7 mouse cellular contexts compared by ENCODE assay signal in genomic region chr13:64152241-64152669, GRCm38 (mm10). TPM values are rescaled to one million over a fixed set of nuclear protein-coding genes. Genes with fewer than 3 reads are reported as not detected.
DNase-seq lines count a peak whose midpoint lies in the region; ATAC-seq and TF ChIP-seq lines count a peak whose summit lies in the region.

No protein-coding gene starts in this region.

- peaks cover 14% of the 10 kb centered on the region for H3K4me1 ChIP-seq in intestine, embryonic 16.5 days (ENCODE audit: control insufficient read depth, insufficient read depth, low read length)
- no peaks in the 10 kb centered on the region for H3K4me1 ChIP-seq in limb, embryonic 11.5 days (ENCODE audit: control insufficient read depth, insufficient read depth, low read length)
- peaks cover 18% of the 10 kb centered on the region for H3K4me1 ChIP-seq in midbrain, embryonic 13.5 days (replicated peaks)
- H3K4me1 ChIP-seq in small intestine, adult 2 months (ENCODE audit: control insufficient read depth, insufficient read depth, insufficient read length, low read length) = no peaks in the 10 kb centered on the region

- no peaks in the 10 kb centered on the region for H3K27me3 ChIP-seq in intestine, embryonic 16.5 days (replicated peaks; ENCODE audit: control insufficient read depth, insufficient read depth, low read length)
- no peaks in the 10 kb centered on the region for H3K27me3 ChIP-seq in limb, embryonic 11.5 days (ENCODE audit: control insufficient read depth, insufficient read depth, low read length)
- peaks cover 8% of the 10 kb centered on the region; the same call in 1 of the 2 replicates for H3K27me3 ChIP-seq in midbrain, embryonic 13.5 days
- H3K27me3 ChIP-seq in small intestine, adult 2 months (ENCODE audit: control insufficient read depth, insufficient read depth, low read length) = no peaks in the 10 kb centered on the region

- peak; percentile 24 for ATAC-seq in intestine, embryonic 16.5 days
- ATAC-seq in limb, embryonic 11.5 days (ENCODE audit: insufficient number of reproducible peaks, low FRiP score, low TSS enrichment, low read depth) = peak; percentile 10
- ATAC-seq in midbrain, embryonic 13.5 days = peak; percentile 59

- WGBS in intestine, embryonic 16.5 days = under 1% methylated on average over 42 of the region's 42 CpGs
- WGBS in limb, embryonic 11.5 days = 1% methylated on average over 42 of the region's 42 CpGs
- WGBS in midbrain, embryonic 13.5 days = under 1% methylated on average over 40 of the region's 42 CpGs
- WGBS in small intestine, adult 2 months = under 1% methylated on average over 42 of the region's 42 CpGs

- TF ChIP-seq CTCF in small intestine, adult 2 months (IDR thresholded peaks at IDR 0.05; ENCODE audit: extremely low read depth, insufficient read length, insufficient replicate concordance, low read depth, low read length) = no peak

- peak overlapping the region; percentile 93 for H3K27ac ChIP-seq in intestine, embryonic 16.5 days (ENCODE audit: low read length)
- peak overlapping the region; percentile 80 for H3K27ac ChIP-seq in limb, embryonic 11.5 days (replicated peaks; ENCODE audit: low read depth, low read length)
- H3K27ac ChIP-seq in midbrain, embryonic 13.5 days = peak overlapping the region; percentile 67
- H3K27ac ChIP-seq in small intestine, adult 2 months (ENCODE audit: insufficient read depth, low read depth, low read length) = peak overlapping the region; percentile 9; the same call in 1 of the 2 replicates

- peak; percentile 85 to 88 for DNase-seq in adrenal gland, adult 18-20 months (ENCODE audit: low spot score in 2 of 2)
- peak; percentile 91 for DNase-seq in embryo, embryonic 10.5 days (ENCODE audit: low spot score)
- DNase-seq in gastrocnemius, postnatal 36 days = peak; percentile 71 to 79
- peak; percentile 91 for DNase-seq in limb, embryonic 11.5 days (ENCODE audit: low spot score)

- peak overlapping the region; percentile 92 for H3K4me3 ChIP-seq in intestine, embryonic 16.5 days (ENCODE audit: low read length)
- H3K4me3 ChIP-seq in limb, embryonic 11.5 days (ENCODE audit: low read depth, low read length) = peak overlapping the region; percentile 93
- H3K4me3 ChIP-seq in midbrain, embryonic 13.5 days (replicated peaks) = peak overlapping the region; percentile 89
- peak overlapping the region; percentile 90 for H3K4me3 ChIP-seq in small intestine, adult 2 months (ENCODE audit: low read depth, low read length)

- intact Hi-C loops in gastrocnemius, postnatal 36 days (cut with DNase I) = no loop called here

- H3K4me2 ChIP-seq in intestine, embryonic 16.5 days (ENCODE audit: low read depth, low read length) = peak overlapping the region; percentile 91
- peak overlapping the region; percentile 62 for H3K4me2 ChIP-seq in limb, embryonic 11.5 days (ENCODE audit: low read depth, severe bottlenecking)
- H3K4me2 ChIP-seq in midbrain, embryonic 13.5 days (replicated peaks) = peak overlapping the region; percentile 94

- no peaks in the 10 kb centered on the region for H3K36me3 ChIP-seq in intestine, embryonic 16.5 days (ENCODE audit: control insufficient read depth, insufficient read depth, low read length)
- no peaks in the 10 kb centered on the region for H3K36me3 ChIP-seq in limb, embryonic 11.5 days (ENCODE audit: control insufficient read depth, insufficient read depth, low read length)
- no peaks in the 10 kb centered on the region for H3K36me3 ChIP-seq in midbrain, embryonic 13.5 days
- H3K36me3 ChIP-seq in small intestine, adult 2 months (ENCODE audit: control insufficient read depth, insufficient read depth, low read length) = no peaks in the 10 kb centered on the region

- no peak for TF ChIP-seq POLR2A in small intestine, adult 2 months (IDR thresholded peaks at IDR 0.05; ENCODE audit: low read depth, low read length)

- no peaks in the 10 kb centered on the region for H3K9me3 ChIP-seq in intestine, embryonic 16.5 days (ENCODE audit: control insufficient read depth, low read length)
- H3K9me3 ChIP-seq in limb, embryonic 11.5 days (ENCODE audit: control insufficient read depth, low read length) = no peaks in the 10 kb centered on the region
- no peaks in the 10 kb centered on the region for H3K9me3 ChIP-seq in midbrain, embryonic 13.5 days

- peak overlapping the region; percentile 85 for H3K9ac ChIP-seq in intestine, embryonic 16.5 days (ENCODE audit: low read depth, low read length)
- H3K9ac ChIP-seq in limb, embryonic 11.5 days (ENCODE audit: low read length) = peak overlapping the region; percentile 62
- H3K9ac ChIP-seq in midbrain, embryonic 13.5 days (replicated peaks) = peak overlapping the region; percentile 78

RNA-seq across cellular contexts. Expression of gene Zfp367, which starts 0.7 kb away (rescaled TPM):
- total RNA-seq in adrenal gland, adult 18-20 months (2021) = 10 to 100 TPM; 20.9 to 23.5 TPM
- 10 to 100 TPM; 19.6 to 22.3 TPM for total RNA-seq in gastrocnemius, postnatal 36 days (2021)
- 12.8 and 13.4 TPM in 2 replicates for polyA plus RNA-seq in intestine, embryonic 16.5 days (2015; fragmentation: Nextera tagmentation; extraction: Ambion mirVana)
- polyA plus RNA-seq in limb, embryonic 11.5 days (2014; fragmentation: Nextera tagmentation; extraction: Ambion mirVana) = 15.1 and 15.3 TPM in 2 replicates
- polyA plus RNA-seq in midbrain, embryonic 13.5 days (2015; fragmentation: Nextera tagmentation; extraction: Ambion mirVana) = 7.8 and 8.0 TPM in 2 replicates
- 1.8 and 3.0 TPM in 2 replicates for polyA plus RNA-seq in small intestine, adult 2 months (2012; rRNA removed)

RNA-seq across cellular contexts. Expression of gene Habp4, which starts 9.4 kb away (rescaled TPM):
- 10 to 100 TPM; 28.5 to 30.2 TPM for total RNA-seq in adrenal gland, adult 18-20 months (2021)
- 10 to 100 TPM; 21.2 to 24.2 TPM for total RNA-seq in gastrocnemius, postnatal 36 days (2021)
- 11.9 TPM in 2 replicates for polyA plus RNA-seq in intestine, embryonic 16.5 days (2015; fragmentation: Nextera tagmentation; extraction: Ambion mirVana)
- 24.2 and 24.4 TPM in 2 replicates for polyA plus RNA-seq in limb, embryonic 11.5 days (2014; fragmentation: Nextera tagmentation; extraction: Ambion mirVana)
- 19.7 and 25.1 TPM in 2 replicates for polyA plus RNA-seq in midbrain, embryonic 13.5 days (2015; fragmentation: Nextera tagmentation; extraction: Ambion mirVana)
- 6.5 and 8.7 TPM in 2 replicates for polyA plus RNA-seq in small intestine, adult 2 months (2012; rRNA removed)

RNA-seq across cellular contexts. Expression of gene Slc35d2, which starts 23.1 kb away (rescaled TPM):
- total RNA-seq in adrenal gland, adult 18-20 months (2021) = 1 to 10 TPM; 4.3 to 7.7 TPM
- under 1 TPM; 0.30 to 0.46 TPM for total RNA-seq in gastrocnemius, postnatal 36 days (2021)
- 5.5 and 6.8 TPM in 2 replicates for polyA plus RNA-seq in intestine, embryonic 16.5 days (2015; fragmentation: Nextera tagmentation; extraction: Ambion mirVana)
- 3.3 and 4.5 TPM in 2 replicates for polyA plus RNA-seq in limb, embryonic 11.5 days (2014; fragmentation: Nextera tagmentation; extraction: Ambion mirVana)
- polyA plus RNA-seq in midbrain, embryonic 13.5 days (2015; fragmentation: Nextera tagmentation; extraction: Ambion mirVana) = 1.4 and 2.2 TPM in 2 replicates
- 3.9 and 7.1 TPM in 2 replicates for polyA plus RNA-seq in small intestine, adult 2 months (2012; rRNA removed)

Comparison
In these comparisons a context has a peak if more than half of its experiments do, and no peak if none do; other contexts are left out.
1. Peak in every context shown above with its lines: DNase-seq, ATAC-seq, H3K4me3 ChIP-seq and H3K27ac ChIP-seq.
2. H3K27ac ChIP-seq: peak in every context shown above with its lines; median percentile 93 in intestine, embryonic 16.5 days; 80 in limb, embryonic 11.5 days; 67 in midbrain, embryonic 13.5 days; 9 in small intestine, adult 2 months.